Mouse (Mus musculus): ENCODE results near the gene Ubash3a. TPM values are rescaled to one million over a fixed set of nuclear protein-coding genes. Genes with fewer than 3 reads are reported as not detected.

Gene Ubash3a
- total RNA-seq, 2 experiments from 2014 or later, result not detected

GRCm38 (mm10) chr17:31211881-31212280 lies 4.2 kb downstream of the Ubash3a start:
- DNase-seq, result no peak
- intact Hi-C loops (cut with DNase I), result no loop called here

- intact Hi-C loops (cut with DNase I), result no loop called here
- no peak for DNase-seq
Observed at GRCm38 (mm10) chr17:31216068-31216955, 8.6 kb downstream of the Ubash3a start.

DNA sequence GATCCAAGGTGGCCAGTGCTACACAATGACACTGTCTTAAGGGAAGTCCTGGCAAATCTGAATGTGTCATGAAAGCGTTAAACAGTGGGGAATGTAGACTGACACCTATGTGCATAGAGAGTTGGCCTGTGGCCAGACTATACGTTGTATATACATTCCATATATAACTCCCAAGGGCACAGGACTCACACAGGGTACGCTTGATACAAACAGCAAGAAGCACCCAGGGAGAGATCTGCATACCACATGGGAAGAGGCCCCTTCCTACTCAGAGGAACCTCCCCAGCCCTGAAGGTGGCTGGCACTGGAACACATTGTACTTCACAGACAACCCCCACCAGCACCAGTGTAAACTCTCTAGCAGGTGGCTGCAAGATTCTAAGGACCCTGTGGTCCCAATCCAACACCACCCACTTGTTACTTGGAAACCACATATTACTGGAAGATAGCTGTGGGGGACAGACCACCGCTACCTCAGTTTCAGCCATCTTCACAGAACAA lies 15.2 kb downstream of the Ubash3a start:
- DNase-seq, result no peak
- intact Hi-C loops (cut with DNase I), result no loop called here

DNA sequence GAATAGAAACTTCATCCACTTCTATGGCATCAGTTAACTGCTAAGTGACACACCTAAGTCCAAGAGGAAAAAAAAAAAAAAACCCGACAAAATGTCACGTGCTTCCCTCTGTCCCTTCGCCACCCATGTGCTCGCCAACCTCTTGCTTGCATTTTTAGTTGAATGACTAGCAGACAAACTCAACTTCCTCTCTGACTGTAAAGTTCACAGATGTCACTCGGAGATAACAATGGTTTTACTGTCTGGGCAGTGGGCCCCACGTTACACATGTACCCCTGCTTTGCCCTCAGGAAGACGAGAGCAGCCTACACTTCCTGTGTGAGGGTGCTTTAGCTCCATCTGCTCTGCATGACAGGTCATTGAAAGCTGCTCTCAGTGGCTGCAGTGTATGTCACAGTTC lies 16.2 kb downstream of the Ubash3a start:
- intact Hi-C loops (cut with DNase I), result no loop called here
- DNase-seq, result no peak

DNA sequence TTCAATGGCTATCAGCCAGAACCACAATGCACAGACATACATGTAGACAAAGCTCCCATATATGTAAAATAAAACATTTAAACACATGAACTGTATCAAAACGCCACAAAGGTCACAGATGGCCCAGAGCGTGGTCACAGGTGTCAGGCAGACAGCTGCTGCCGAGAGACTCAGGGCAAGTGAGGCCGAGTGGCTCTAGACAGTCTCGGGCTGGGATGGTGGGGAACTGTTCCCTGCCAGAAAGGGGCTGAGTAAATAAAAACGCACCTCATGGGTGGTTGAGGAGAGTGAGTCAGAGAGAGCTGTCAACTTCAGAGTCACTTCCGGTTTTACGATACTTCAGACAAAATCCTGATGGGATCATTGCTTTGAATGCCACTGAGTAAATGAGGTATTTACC lies 16.9 kb downstream of the Ubash3a start:
- DNase-seq, result no peak
- intact Hi-C loops (cut with DNase I), result no loop called here

- no peak for DNase-seq
- intact Hi-C loops (cut with DNase I), result no loop called here
Observed at GRCm38 (mm10) chr17:31226368-31226767, 18.7 kb downstream of the Ubash3a start.

GRCm38 (mm10) chr17:31226931-31227330 lies 19.3 kb downstream of the Ubash3a start:
- intact Hi-C loops (cut with DNase I), result no loop called here
- no peak for DNase-seq

GRCm38 (mm10) chr17:31231780-31232179 lies 24.1 kb downstream of the Ubash3a start:
- intact Hi-C loops (cut with DNase I), result no loop called here
- DNase-seq, result no peak

GRCm38 (mm10) chr17:31232251-31233010 lies 24.8 kb downstream of the Ubash3a start:
- intact Hi-C loops (cut with DNase I), result no loop called here
- DNase-seq, result no peak

DNA sequence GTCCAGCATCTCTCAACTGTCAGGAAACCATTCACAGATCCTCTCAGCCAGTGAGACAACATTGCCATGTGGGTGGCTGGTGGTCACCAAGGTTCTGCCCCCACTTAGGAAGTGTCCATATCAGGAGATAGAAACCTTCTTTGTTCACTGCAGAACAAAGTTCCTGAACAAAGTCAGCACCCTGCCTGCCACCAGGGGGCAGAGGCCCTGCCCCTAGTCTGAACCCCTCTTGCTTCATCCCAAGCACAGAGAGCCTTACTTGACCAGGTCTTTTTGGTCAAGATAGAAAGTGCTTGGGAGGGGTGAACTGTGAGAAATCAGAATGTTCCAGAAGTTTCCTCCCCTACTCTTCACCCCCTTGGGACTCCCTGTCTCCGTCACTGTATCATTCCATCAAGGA lies 28.2 kb downstream of the Ubash3a start:
- no peak for DNase-seq
- intact Hi-C loops (cut with DNase I), result no loop called here

- no peak for DNase-seq
- intact Hi-C loops (cut with DNase I), result no loop called here
Observed at GRCm38 (mm10) chr17:31238234-31239020, 30.8 kb downstream of the Ubash3a start.

GRCm38 (mm10) chr17:31241156-31241555 lies 33.5 kb downstream of the Ubash3a start:
- DNase-seq, result no peak
- intact Hi-C loops (cut with DNase I), result loop anchor here (5.0 kb wide), 2 partner anchors 104 to 229 kb away; no protein-coding TSS in a partner anchor

GRCm38 (mm10) chr17:31242764-31243163 lies 35.1 kb downstream of the Ubash3a start:
- intact Hi-C loops (cut with DNase I), result loop anchor here (5.0 kb wide), 2 partner anchors 105 to 230 kb away; no protein-coding TSS in a partner anchor

GRCm38 (mm10) chr17:31245321-31245720 lies 37.6 kb downstream of the Ubash3a start:
- no peak for DNase-seq
- intact Hi-C loops (cut with DNase I), result no loop called here

More at GRCm38 (mm10) chr17:31242764-31243163, 35.1 kb downstream of the Ubash3a start:
- no peak for DNase-seq

DNA sequence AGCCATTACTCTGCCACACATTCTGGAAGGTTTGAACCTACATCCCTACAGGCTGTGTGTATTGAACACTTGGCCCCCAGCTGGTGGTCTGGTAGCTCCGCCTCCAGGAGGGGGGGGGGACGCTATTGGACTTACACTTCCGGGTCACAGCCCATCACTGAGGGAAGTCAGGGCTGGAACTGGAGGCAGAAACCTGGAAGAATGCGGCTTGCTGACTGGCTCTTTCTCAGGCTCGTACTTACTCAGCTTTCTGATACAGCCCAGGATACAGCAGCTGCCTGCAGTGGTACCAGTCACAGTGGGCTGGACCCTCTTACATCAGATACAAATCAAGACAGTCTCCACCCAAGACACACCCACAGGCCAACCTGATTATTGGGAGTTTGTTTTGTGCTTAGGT lies 39.5 kb downstream of the Ubash3a start:
- DNase-seq, result no peak
- intact Hi-C loops (cut with DNase I), result no loop called here

DNA sequence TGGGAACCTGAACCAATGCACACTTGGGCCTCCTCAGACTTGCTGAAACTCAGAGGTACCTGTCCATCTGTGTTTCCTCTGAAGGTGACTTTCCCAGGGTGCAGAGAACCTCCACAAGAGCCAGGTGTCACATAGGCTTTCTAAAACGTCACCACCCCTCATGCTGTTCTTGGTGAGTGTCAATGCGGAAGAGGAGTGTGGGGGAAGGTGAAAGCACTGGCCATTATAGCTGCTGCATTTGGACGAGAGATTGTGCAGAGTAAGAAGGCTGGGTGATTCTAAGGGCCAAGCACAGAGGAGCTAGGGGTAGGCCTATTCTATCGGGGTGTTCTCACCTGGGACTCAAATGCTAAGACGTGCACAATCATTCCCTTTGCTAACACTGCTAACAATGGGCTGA lies 46.3 kb downstream of the Ubash3a start:
- intact Hi-C loops (cut with DNase I), result loop anchor here (1.0 to 2.0 kb wide), 4 partner anchors 23 to 90 kb away; partner anchors contain the start of gene Rsph1
- DNase-seq, result no peak

DNA sequence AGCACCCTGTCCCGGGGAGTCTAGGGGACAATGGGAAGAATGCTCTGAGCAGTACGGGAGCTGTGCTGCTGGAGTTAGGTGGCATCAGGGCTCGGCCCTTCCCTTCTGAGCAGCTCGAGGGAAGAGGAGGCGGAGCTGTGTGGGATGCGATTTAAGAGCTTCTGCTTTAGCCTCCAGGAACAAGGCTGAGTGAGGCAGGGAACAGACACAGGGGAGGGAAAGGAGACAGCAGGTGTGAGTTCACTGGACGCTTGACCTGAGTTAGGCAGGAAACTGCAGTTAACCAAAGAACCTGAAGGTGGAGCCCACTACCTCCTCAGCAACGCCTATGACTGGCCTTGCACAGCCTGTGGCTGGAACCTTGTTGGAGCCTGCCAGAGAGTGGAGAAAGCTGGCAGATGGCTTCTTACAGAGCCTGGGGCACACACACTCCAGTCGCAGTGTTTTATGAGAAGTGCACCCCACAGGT lies 46.8 kb downstream of the Ubash3a start:
- peak; percentile 72 to 76 for DNase-seq
- intact Hi-C loops (cut with DNase I), result loop anchor here (1.0 to 2.0 kb wide), 4 partner anchors 22 to 90 kb away; partner anchors contain the start of gene Rsph1

DNA sequence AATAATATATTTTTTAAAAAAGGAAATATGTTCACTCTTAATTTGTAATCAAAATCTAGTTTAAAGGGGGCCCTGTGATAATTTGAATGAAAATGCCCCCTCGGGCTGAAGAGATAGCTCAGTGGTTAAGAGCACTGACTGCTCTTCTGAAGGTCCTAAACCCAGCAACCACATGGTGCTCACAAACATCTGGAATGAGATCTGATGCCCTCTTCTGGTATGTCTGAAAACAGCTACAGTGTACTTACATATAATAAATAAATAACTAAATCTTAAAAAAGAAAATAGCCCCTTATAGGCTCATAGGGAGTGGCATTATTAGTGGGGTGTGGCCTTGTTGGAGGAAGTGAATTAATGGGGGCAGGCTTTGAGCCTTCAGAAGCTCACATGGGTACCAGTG lies 49.5 kb downstream of the Ubash3a start:
- no peak for DNase-seq
- intact Hi-C loops (cut with DNase I), result loop anchor here (5.0 kb wide), 1 partner anchor 235 kb away; no protein-coding TSS in a partner anchor

DNA sequence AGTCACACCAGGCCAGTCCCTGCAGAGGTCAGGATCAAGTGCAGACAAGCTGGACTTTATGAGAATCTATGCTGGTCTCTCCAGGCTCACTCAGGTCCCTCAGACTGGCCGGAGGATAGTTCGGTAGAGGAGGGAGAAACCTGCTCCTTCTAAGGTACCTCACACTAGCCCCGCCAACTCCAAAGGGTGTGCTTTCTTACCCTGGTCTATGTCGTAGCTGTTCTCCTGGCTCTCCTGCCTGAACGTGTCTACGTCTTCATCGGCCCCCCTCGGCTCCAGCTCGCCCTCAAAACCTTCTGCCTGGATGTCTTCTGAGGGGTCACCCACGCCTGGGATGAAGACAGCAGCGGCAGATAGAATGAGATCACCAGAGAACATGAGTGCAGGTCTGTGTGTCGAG lies 50.2 kb downstream of the Ubash3a start:
- DNase-seq, result no peak
- intact Hi-C loops (cut with DNase I), result loop anchor here (5.0 kb wide), 1 partner anchor 234 kb away; no protein-coding TSS in a partner anchor

DNA sequence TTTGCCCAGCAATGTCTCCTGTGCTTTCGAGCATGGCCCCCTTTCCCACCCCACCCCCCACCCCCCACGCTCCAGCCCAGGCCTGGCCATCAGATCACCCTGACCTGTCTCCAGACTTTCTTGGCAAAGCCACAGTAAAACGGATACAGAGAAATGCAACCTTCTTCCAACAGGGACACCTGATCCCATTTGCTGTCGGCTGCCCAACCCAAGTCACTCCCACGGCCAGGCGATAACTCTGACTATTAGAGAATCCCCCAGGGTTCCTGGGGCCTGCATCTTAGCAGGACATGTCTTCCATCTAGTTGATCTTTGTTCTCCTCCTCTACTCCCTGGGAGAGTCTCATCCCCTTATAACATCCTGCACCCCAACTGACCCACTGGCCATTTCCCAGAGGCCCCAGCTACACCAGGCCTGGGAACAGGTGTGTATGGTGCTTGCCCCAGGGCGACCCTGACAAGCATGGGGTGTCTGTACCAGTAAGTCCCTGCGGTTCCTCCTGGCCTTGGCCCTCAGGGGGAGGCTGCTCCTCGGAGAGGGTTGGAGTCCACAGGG lies 50.7 kb downstream of the Ubash3a start:
- no peak for DNase-seq
- intact Hi-C loops (cut with DNase I), result loop anchor here (5.0 kb wide), 1 partner anchor 234 kb away; no protein-coding TSS in a partner anchor
